Comparison of ENCODE assay signal across 25 mouse cellular contexts in the genomic region with DNA sequence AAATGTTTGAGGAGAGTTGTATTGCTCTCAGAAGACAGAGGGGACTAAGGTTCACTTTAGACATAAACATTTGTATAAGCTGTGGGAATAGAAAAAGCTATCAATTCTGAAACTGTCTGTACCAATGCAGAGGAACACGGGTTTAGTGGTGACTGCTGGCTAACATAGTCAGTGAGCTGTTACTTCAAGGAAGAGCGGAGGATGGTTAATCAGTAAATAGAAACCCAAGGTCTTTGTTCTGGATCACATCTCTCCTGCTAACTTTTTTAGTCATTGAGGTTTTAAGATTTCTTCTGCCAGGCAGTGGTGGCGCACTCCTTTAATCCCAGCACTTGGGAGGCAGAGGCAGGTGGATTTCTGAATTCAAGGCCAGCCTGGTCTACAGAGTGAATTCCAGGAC.
"Had no signal": no experiment of that assay in that cellular context is flagged by ENCODE, and none has a peak within 500 bp of the region (broad histone marks: within the 10 kb centered on the region; RNA-seq: fewer than 3 reads in every experiment).

No protein-coding gene starts in this region.

- H3K9ac ChIP-seq: heart, embryonic 12.5 days; hindbrain, embryonic 12.5 days; hindbrain, embryonic 14.5 days; intestine, embryonic 15.5 days; limb, embryonic 13.5 days; limb, embryonic 15.5 days; liver, embryonic 12.5 days; liver, embryonic 14.5 days had no signal

- H3K27ac ChIP-seq: gastrocnemius, adult 2 months; heart, embryonic 10.5 days; hindbrain, embryonic 10.5 days; hindbrain, embryonic 12.5 days; hindbrain, embryonic 14.5 days; intestine, embryonic 15.5 days; layer of hippocampus, adult 2 months; limb, embryonic 13.5 days; limb, embryonic 15.5 days; liver, embryonic 12.5 days; liver, embryonic 14.5 days had no signal

- H3K4me2 ChIP-seq: heart, embryonic 12.5 days; hindbrain, embryonic 12.5 days; hindbrain, embryonic 14.5 days; intestine, embryonic 15.5 days; limb, embryonic 13.5 days; limb, embryonic 15.5 days; liver, embryonic 12.5 days had no signal

- H3K27me3 ChIP-seq: heart, embryonic 12.5 days; hindbrain, embryonic 12.5 days; intestine, embryonic 15.5 days; limb, embryonic 13.5 days; limb, embryonic 15.5 days had no signal

- H3K9me3 ChIP-seq: heart, embryonic 10.5 days; heart, embryonic 12.5 days; hindbrain, embryonic 10.5 days; hindbrain, embryonic 12.5 days; intestine, embryonic 15.5 days; limb, embryonic 13.5 days; limb, embryonic 15.5 days; liver, embryonic 12.5 days had no signal

- H3K4me3 ChIP-seq: gastrocnemius, adult 2 months; heart, embryonic 10.5 days; heart, embryonic 12.5 days; hindbrain, embryonic 10.5 days; hindbrain, embryonic 12.5 days; intestine, embryonic 15.5 days; layer of hippocampus, adult 2 months; limb, embryonic 13.5 days; limb, embryonic 15.5 days; liver, embryonic 12.5 days had no signal

- DNase-seq: gastrocnemius, adult 2 months; gastrocnemius, postnatal 10 days; gastrocnemius, postnatal 25 days; heart, adult 18-20 months; heart, postnatal 10 days; heart, postnatal 4 days; kidney, postnatal 4 days; layer of hippocampus, adult 9-11 months; layer of hippocampus, postnatal 36 days; left cerebral cortex, postnatal 4 days had no signal

- ATAC-seq: forebrain, embryonic 16.5 days; hindbrain, embryonic 16.5 days; inflammation-experienced regulatory T-cells, adult 6 months; intestine, embryonic 15.5 days; intestine, postnatal 0 days; liver, embryonic 12.5 days had no signal

- H3K36me3 ChIP-seq: heart, embryonic 10.5 days; heart, embryonic 12.5 days; hindbrain, embryonic 10.5 days; hindbrain, embryonic 12.5 days; intestine, embryonic 15.5 days; limb, embryonic 13.5 days; limb, embryonic 15.5 days; liver, embryonic 12.5 days had no signal
